Comparison of ENCODE assay signal across 27 mouse cellular contexts in the genomic region with DNA sequence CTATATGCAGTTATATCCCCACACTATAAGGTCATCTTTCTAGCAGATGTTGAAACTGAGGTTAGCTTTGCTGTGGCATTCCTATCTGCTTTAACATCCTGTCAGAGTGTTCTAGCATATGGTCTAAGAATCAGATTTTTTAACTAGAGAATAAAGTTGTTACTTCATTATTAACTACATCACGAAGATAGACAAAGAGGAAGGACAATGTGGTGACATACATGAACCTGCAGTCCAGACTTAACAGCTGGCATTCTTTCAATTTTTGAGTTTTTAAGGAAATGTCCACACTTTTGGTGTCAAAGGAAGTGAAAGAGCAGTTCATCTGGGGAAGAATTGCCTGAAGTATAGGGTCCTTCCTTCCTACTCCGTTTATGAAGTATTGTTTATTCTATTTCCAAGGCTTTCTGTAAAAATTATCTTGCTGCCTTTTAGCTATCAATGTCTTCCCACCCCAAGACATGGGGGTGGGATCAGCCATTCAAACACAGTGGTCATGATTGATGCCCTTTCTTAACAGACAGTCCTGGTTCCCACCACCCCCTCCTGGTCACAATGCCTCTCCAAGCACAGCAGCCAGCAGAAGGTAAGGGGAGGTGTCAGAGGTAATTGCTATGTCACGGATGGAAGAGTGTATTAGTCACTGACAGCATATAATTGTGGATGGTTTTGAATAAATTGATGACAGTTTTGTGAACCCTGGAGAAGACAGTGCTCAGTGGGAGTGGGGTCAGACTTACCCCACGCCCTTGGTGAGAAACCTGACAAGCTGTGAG. TPM values are rescaled to one million over a fixed set of nuclear protein-coding genes. Genes with fewer than 3 reads are reported as not detected.
DNase-seq lines count a peak whose midpoint lies in the region; ATAC-seq and TF ChIP-seq lines count a peak whose summit lies in the region.
"Had no signal": no experiment of that assay in that cellular context is flagged by ENCODE, and none has a peak within 500 bp of the region (broad histone marks: within the 10 kb centered on the region; RNA-seq: fewer than 3 reads in every experiment).

No protein-coding gene starts in this region.

- no peak for TF ChIP-seq CTCF in midbrain, postnatal 0 days (IDR thresholded peaks at IDR 0.05)

- H3K4me3 ChIP-seq in forebrain, embryonic 12.5 days (replicated peaks), result no peak overlapping the region
- H3K4me3 ChIP-seq in forebrain, embryonic 10.5 days, result no peak overlapping the region
- H3K4me3 ChIP-seq in midbrain, embryonic 13.5 days (replicated peaks), result no peak overlapping the region
- H3K4me3 ChIP-seq in midbrain, postnatal 0 days (ENCODE audit: low read depth, low read length), result no peak overlapping the region
- H3K4me3 ChIP-seq in hindbrain, embryonic 11.5 days (ENCODE audit: low read depth, low read length), result no peak overlapping the region
- no peak overlapping the region for H3K4me3 ChIP-seq in midbrain, embryonic 16.5 days (ENCODE audit: low read depth, low read length)
- H3K4me3 ChIP-seq: left cerebral cortex, adult 2 months; myocyte had no signal

- no peaks in the 10 kb centered on the region for H3K9me3 ChIP-seq in forebrain, embryonic 12.5 days
- no peaks in the 10 kb centered on the region for H3K9me3 ChIP-seq in forebrain, embryonic 10.5 days
- no peaks in the 10 kb centered on the region for H3K9me3 ChIP-seq in midbrain, embryonic 13.5 days
- H3K9me3 ChIP-seq in midbrain, postnatal 0 days (ENCODE audit: low read length), result no peaks in the 10 kb centered on the region
- no peaks in the 10 kb centered on the region for H3K9me3 ChIP-seq in hindbrain, embryonic 11.5 days (ENCODE audit: control insufficient read depth, low read length)
- no peaks in the 10 kb centered on the region for H3K9me3 ChIP-seq in midbrain, embryonic 16.5 days (replicated peaks; ENCODE audit: control insufficient read depth, low read length, poor library complexity, severe bottlenecking)

- no peak for DNase-seq in forebrain, embryonic 10.5 days (ENCODE audit: extremely low spot score, low spot score)
- DNase-seq in midbrain, postnatal 0 days (ENCODE audit: low spot score), result no peak
- no peak for DNase-seq in hindbrain, embryonic 11.5 days (ENCODE audit: low spot score)
- no peak for DNase-seq in urinary bladder, postnatal 25 days (ENCODE audit: low spot score)
- DNase-seq in embryo, embryonic 9.5 days (ENCODE audit: extremely low spot score), result no peak
- DNase-seq: adrenal gland, adult 8-10 months; cerebellum, postnatal 10 days; heart, postnatal 10 days; kidney, adult 8-10 months; kidney, postnatal 25 days; left cerebral cortex, postnatal 4 days; liver; lung, adult 18-20 months; lung, postnatal 14 days; right cerebral cortex, adult 18-20 months; thymus, postnatal 14 days had no signal

- no peak overlapping the region for H3K27ac ChIP-seq in forebrain, embryonic 12.5 days
- no peak overlapping the region for H3K27ac ChIP-seq in forebrain, embryonic 10.5 days
- H3K27ac ChIP-seq in midbrain, embryonic 13.5 days, result no peak overlapping the region
- no peak overlapping the region for H3K27ac ChIP-seq in midbrain, postnatal 0 days (ENCODE audit: low read depth, low read length)
- no peak overlapping the region for H3K27ac ChIP-seq in hindbrain, embryonic 11.5 days (ENCODE audit: low read depth, low read length)
- no peak overlapping the region for H3K27ac ChIP-seq in midbrain, embryonic 16.5 days (ENCODE audit: low read length)
- H3K27ac ChIP-seq: left cerebral cortex, adult 2 months had no signal

- H3K36me3 ChIP-seq in forebrain, embryonic 12.5 days (replicated peaks), result no peaks in the 10 kb centered on the region
- no peaks in the 10 kb centered on the region for H3K36me3 ChIP-seq in forebrain, embryonic 10.5 days (replicated peaks)
- H3K36me3 ChIP-seq in midbrain, embryonic 13.5 days, result no peaks in the 10 kb centered on the region
- no peaks in the 10 kb centered on the region for H3K36me3 ChIP-seq in midbrain, postnatal 0 days (ENCODE audit: insufficient read depth, low read length)
- H3K36me3 ChIP-seq in hindbrain, embryonic 11.5 days (ENCODE audit: control insufficient read depth, insufficient read depth, low read length), result no peaks in the 10 kb centered on the region
- no peaks in the 10 kb centered on the region for H3K36me3 ChIP-seq in midbrain, embryonic 16.5 days (ENCODE audit: control insufficient read depth, insufficient read depth, low read length)

- no peaks in the 10 kb centered on the region for H3K27me3 ChIP-seq in forebrain, embryonic 12.5 days
- no peaks in the 10 kb centered on the region for H3K27me3 ChIP-seq in forebrain, embryonic 10.5 days (ENCODE audit: poor library complexity, severe bottlenecking)
- H3K27me3 ChIP-seq in midbrain, embryonic 13.5 days, result no peaks in the 10 kb centered on the region
- no peaks in the 10 kb centered on the region for H3K27me3 ChIP-seq in midbrain, postnatal 0 days (ENCODE audit: insufficient read depth, low read length)
- no peaks in the 10 kb centered on the region for H3K27me3 ChIP-seq in hindbrain, embryonic 11.5 days (ENCODE audit: control insufficient read depth, insufficient read depth, low read length)
- no peaks in the 10 kb centered on the region for H3K27me3 ChIP-seq in midbrain, embryonic 16.5 days (ENCODE audit: control insufficient read depth, insufficient read depth, low read depth, low read length)
- H3K27me3 ChIP-seq: Patski had no signal

- no peak overlapping the region for H3K9ac ChIP-seq in forebrain, embryonic 12.5 days
- no peak overlapping the region for H3K9ac ChIP-seq in midbrain, embryonic 13.5 days (replicated peaks)
- H3K9ac ChIP-seq in midbrain, postnatal 0 days (replicated peaks; ENCODE audit: low read length, poor library complexity, severe bottlenecking), result no peak overlapping the region
- H3K9ac ChIP-seq in hindbrain, embryonic 11.5 days (ENCODE audit: low read depth, low read length), result no peak overlapping the region
- H3K9ac ChIP-seq in midbrain, embryonic 16.5 days (ENCODE audit: low read depth, low read length), result no peak overlapping the region

- ATAC-seq in forebrain, embryonic 12.5 days (ENCODE audit: low FRiP score), result peak; percentile 61; the same call in 1 of the 2 replicates
- 0 out of 2 replicates have a peak, but pooled peaks have one; percentile 16 for ATAC-seq in midbrain, embryonic 13.5 days
- ATAC-seq in midbrain, postnatal 0 days (ENCODE audit: low FRiP score), result no peak
- peak; percentile 71 for ATAC-seq in hindbrain, embryonic 11.5 days (ENCODE audit: low FRiP score)
- ATAC-seq in midbrain, embryonic 16.5 days, result peak; percentile 30; the same call in 1 of the 2 replicates
- ATAC-seq: CD4-positive, CD25-positive, alpha-beta regulatory T cell, adult 4 months; Patski had no signal

- H3K4me2 ChIP-seq in forebrain, embryonic 12.5 days, result no peak overlapping the region
- no peak overlapping the region for H3K4me2 ChIP-seq in midbrain, embryonic 13.5 days (replicated peaks)
- no peak overlapping the region for H3K4me2 ChIP-seq in midbrain, postnatal 0 days (ENCODE audit: low read depth, low read length, poor library complexity, severe bottlenecking)
- H3K4me2 ChIP-seq in hindbrain, embryonic 11.5 days (replicated peaks; ENCODE audit: low read depth, low read length), result no peak overlapping the region
- no peak overlapping the region for H3K4me2 ChIP-seq in midbrain, embryonic 16.5 days (ENCODE audit: low read length)
- H3K4me2 ChIP-seq: heart, embryonic 11.5 days had no signal

- WGBS in forebrain, embryonic 12.5 days, result 63% methylated on average over 4 of the region's 4 CpGs
- WGBS in forebrain, embryonic 10.5 days, result 74% methylated on average over 4 of the region's 4 CpGs
- 64% methylated on average over 4 of the region's 4 CpGs for WGBS in midbrain, embryonic 13.5 days
- 69% methylated on average over 4 of the region's 4 CpGs for WGBS in midbrain, postnatal 0 days
- 50% methylated on average over 4 of the region's 4 CpGs for WGBS in hindbrain, embryonic 11.5 days
- 66% methylated on average over 4 of the region's 4 CpGs for whole genome bisulfite sequencing in midbrain, embryonic 16.5 days

- H3K4me1 ChIP-seq in forebrain, embryonic 12.5 days, result peaks cover 6% of the 10 kb centered on the region
- peaks cover 5% of the 10 kb centered on the region for H3K4me1 ChIP-seq in forebrain, embryonic 10.5 days
- peaks cover 16% of the 10 kb centered on the region for H3K4me1 ChIP-seq in midbrain, embryonic 13.5 days (replicated peaks)
- 0 out of 2 replicates have a peak, but pooled peaks cover 5% of the 10 kb centered on the region for H3K4me1 ChIP-seq in midbrain, postnatal 0 days (ENCODE audit: insufficient read depth, low read length)
- no peaks in the 10 kb centered on the region for H3K4me1 ChIP-seq in hindbrain, embryonic 11.5 days (replicated peaks; ENCODE audit: control insufficient read depth, insufficient read depth, low read length)
- peaks cover 2% of the 10 kb centered on the region; the same call in 1 of the 2 replicates for H3K4me1 ChIP-seq in midbrain, embryonic 16.5 days (ENCODE audit: control insufficient read depth, insufficient read depth, low read length)

RNA-seq across cellular contexts. Expression of a gene that starts 30.4 kb away (rescaled TPM):
- polyA plus RNA-seq in forebrain, embryonic 12.5 days (2016; fragmentation: Nextera tagmentation; extraction: Ambion mirVana), result 0.28 and 0.47 TPM in 2 replicates
- polyA plus RNA-seq in forebrain, embryonic 10.5 days (2016; fragmentation: Nextera tagmentation; extraction: Ambion mirVana), result 0.09 and 0.20 TPM in 2 replicates
- polyA plus RNA-seq in midbrain, embryonic 13.5 days (2015; fragmentation: Nextera tagmentation; extraction: Ambion mirVana), result 0.08 TPM in 1 of 2 replicates, not detected in the other
- 0.33 TPM in 1 of 2 replicates, not detected in the other for total RNA-seq in midbrain, postnatal 0 days (2014; rRNA removed)
- 0.13 and 0.26 TPM in 2 replicates for polyA plus RNA-seq in midbrain, postnatal 0 days (2015; fragmentation: Nextera tagmentation; extraction: Ambion mirVana)
- polyA plus RNA-seq in hindbrain, embryonic 11.5 days (2014; fragmentation: Nextera tagmentation; extraction: Ambion mirVana), result 0.11 and 0.54 TPM in 2 replicates
- polyA plus RNA-seq in midbrain, embryonic 16.5 days (2015; fragmentation: Nextera tagmentation; extraction: Ambion mirVana), result 0.16 and 0.34 TPM in 2 replicates
- total RNA-seq: megakaryocyte-erythroid progenitor cell, adult 5-6 weeks had no signal
- polyA plus RNA-seq: myocyte; small intestine, adult 2 months; testis, adult 2 months had no signal
